Mouse (Mus musculus) limb, embryonic 12.5 days (tissue): ENCODE measurements at regions not wholly inside any gene's neighbourhood (a gene's known extent, or its start where the extent isn't known, plus 50 kb on each side); places are given as distances from the start of the nearest gene placed in this dataset.

Source experiments
- ATAC-seq: fragments of 200-750 bp; cut with Nextera tagmentation; 2 replicates; pipeline ENCODE4 v1.8.0; 2017; ENCODE audit warnings: low read depth, moderate TSS enrichment; ENCODE audit not compliant: insufficient number of reproducible peaks, insufficient read depth, low FRiP score, low TSS enrichment
- H3K27ac ChIP-seq: fragments of 300-500 bp; sonication (generic); 2 replicates; pipeline ENCODE4 v1.5.1; 2016; ENCODE audit warnings: mild to moderate bottlenecking, moderate library complexity
- H3K27me3 ChIP-seq: fragments of 300-500 bp; sonication (generic); 2 replicates; pipeline ENCODE4 v1.6.1; 2016; ENCODE audit warnings: mild to moderate bottlenecking, moderate library complexity
- H3K36me3 ChIP-seq: fragments of 300-500 bp; sonication (generic); 2 replicates; pipeline ENCODE4 v1.6.1; 2016; ENCODE audit warnings: mild to moderate bottlenecking, moderate library complexity
- H3K4me1 ChIP-seq: fragments of 300-500 bp; sonication (generic); replicated peaks from 2 replicates; pipeline ENCODE4 v1.6.1; 2016
- H3K4me2 ChIP-seq: fragments of 300-500 bp; sonication (generic); 2 replicates; pipeline ENCODE4 v1.6.1; 2016; ENCODE audit warnings: mild to moderate bottlenecking, moderate library complexity
- H3K4me3 ChIP-seq: fragments of 300-500 bp; sonication (generic); replicated peaks from 2 replicates; pipeline ENCODE4 v1.5.1; 2016; ENCODE audit warnings: mild to moderate bottlenecking
- H3K9ac ChIP-seq: fragments of 300-500 bp; sonication (generic); replicated peaks from 2 replicates; pipeline ENCODE4 v1.6.1; 2016; ENCODE audit warnings: mild to moderate bottlenecking, moderate library complexity
- H3K9me3 ChIP-seq: fragments of 300-500 bp; sonication (generic); 2 replicates; pipeline ENCODE4 v1.6.1; 2016; ENCODE audit warnings: mild to moderate bottlenecking, moderate library complexity
- WGBS: fragments of 180-500 bp; shearing (Covaris S2); methylation state at CpG from one replicate; pipeline ENCODE4 v1.1.7; 2016; 5-methylcytosine and 5-hydroxymethylcytosine counted together

DNA sequence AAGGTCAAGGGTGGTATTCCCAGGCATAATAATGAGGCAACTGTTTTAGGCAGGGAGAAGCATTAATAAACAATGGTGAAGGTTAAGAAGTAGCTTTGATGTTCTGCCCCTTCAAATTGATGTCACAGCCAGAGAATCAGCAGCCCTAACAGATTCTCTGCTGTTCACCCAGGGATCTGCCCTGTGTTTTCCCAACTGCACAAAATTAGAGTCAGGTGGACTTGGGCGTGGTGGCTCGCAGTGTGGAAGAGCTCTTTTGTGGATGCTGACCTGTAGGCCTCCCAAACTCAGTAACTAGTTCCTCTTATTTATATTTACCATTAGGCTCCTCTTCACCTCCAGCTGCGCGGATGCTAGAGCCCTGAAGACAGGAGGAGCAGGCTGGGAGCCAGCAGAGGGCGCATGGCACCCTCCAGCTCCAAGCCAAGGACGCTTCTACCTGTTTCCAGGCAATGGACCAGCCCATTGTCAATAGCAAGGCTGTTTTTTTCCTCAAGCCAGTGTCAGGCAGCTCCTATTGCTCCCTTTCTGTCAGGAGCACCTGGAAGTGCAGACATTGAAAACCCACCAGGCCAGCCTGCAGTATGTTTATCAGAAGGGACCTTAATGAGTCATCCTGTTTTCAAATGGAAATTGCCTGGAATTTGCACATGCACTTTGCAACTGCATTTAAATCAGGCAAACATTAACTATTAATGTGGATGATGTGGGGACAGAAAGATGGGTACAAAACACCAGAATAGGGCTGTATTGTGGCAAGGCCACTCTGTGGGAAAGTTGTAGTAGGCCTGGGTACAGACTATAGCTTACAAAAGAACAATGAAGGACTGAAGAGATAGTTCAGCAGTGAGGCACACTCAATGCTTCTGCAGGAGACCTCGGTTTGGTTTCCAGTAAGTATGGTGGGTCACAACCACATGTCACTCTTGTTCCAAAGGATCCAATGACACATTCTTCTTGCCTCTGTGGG is 328.4 kb downstream of the Bckdhb start:
- no peak for ATAC-seq
- no peak overlapping the region for H3K4me3 ChIP-seq
- no peaks in the 10 kb centered on the region for H3K27me3 ChIP-seq
- H3K4me2 ChIP-seq, result no peak overlapping the region
- H3K9me3 ChIP-seq, result no peaks in the 10 kb centered on the region
- peaks cover 2% of the 10 kb centered on the region for H3K4me1 ChIP-seq
- no peaks in the 10 kb centered on the region for H3K36me3 ChIP-seq
- H3K9ac ChIP-seq, result no peak overlapping the region
- 19% methylated on average over 7 of the region's 7 CpGs for WGBS
- H3K27ac ChIP-seq, result no peak overlapping the region

DNA sequence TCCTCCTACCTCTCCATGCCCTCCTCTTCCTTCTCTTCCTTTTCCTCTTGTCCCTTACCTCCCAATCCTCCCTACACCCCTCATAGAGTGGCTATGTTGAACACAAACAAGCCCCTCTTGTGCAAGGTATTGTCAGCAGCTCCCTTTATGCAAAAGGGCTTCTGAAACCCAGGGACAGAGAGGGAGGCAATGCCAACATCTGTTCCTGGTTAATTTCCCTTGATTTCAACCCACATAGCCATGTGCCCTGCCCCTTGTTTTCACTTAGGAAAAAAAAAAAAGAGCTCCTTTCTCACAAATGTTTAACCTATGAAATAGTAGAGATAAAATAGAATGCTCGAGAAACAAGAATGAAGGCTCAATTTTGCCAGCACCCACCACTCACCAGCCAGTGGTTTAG is 333.5 kb downstream of the Bckdhb start:
- no peaks in the 10 kb centered on the region for H3K9me3 ChIP-seq
- H3K9ac ChIP-seq, result no peak overlapping the region
- no peak for ATAC-seq
- peaks cover 12% of the 10 kb centered on the region for H3K4me1 ChIP-seq
- no peak overlapping the region for H3K4me3 ChIP-seq
- WGBS, result 24% methylated on average over 1 of the region's 1 CpGs
- H3K4me2 ChIP-seq, result no peak overlapping the region
- H3K27me3 ChIP-seq, result no peaks in the 10 kb centered on the region
- no peaks in the 10 kb centered on the region for H3K36me3 ChIP-seq
- no peak overlapping the region for H3K27ac ChIP-seq

DNA sequence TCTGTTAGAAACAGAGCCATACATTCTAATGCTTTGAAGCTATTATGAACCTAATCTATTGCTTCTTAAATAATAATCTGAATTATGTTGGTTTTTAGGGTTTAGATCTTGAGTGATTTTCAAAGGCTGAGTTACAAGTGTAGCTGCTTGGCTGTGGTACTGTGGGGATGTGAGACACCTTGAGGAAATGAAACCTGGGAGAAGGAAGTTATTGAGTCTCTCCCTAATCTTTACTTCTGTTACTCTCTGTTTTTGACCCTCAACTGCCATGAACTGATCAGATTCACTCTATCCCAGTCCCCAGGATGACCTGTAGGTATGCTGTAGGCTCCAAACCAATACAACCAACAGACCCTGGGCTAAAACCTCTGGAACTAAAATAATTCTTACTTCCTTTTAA is 334.8 kb downstream of the Bckdhb start:
- no peaks in the 10 kb centered on the region for H3K27me3 ChIP-seq
- ATAC-seq, result no peak
- no peak overlapping the region for H3K4me3 ChIP-seq
- no peaks in the 10 kb centered on the region for H3K9me3 ChIP-seq
- no peaks in the 10 kb centered on the region for H3K36me3 ChIP-seq
- no peak overlapping the region for H3K9ac ChIP-seq
- no peak overlapping the region for H3K27ac ChIP-seq
- no peak overlapping the region for H3K4me2 ChIP-seq
- H3K4me1 ChIP-seq, result peaks cover 12% of the 10 kb centered on the region

DNA sequence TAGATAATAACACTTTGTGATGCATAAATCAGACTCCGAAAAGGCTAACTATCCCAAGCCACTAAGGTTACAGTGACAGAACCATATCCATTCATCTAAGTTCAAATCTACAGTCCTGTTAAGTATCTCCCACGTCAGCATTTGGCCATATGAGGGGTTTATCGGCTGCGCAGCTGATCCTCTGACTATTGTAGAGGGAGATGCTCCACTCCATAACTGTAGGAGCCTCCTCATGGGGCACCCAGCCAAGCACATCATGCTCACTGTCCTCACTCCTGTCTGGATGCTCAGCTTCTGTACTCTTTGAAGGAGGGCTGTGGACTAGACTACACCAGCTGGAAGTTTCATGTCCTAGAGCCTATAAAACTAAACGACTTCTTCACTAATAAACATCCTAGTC is 337.2 kb downstream of the Bckdhb start:
- no peaks in the 10 kb centered on the region for H3K36me3 ChIP-seq
- H3K27me3 ChIP-seq, result no peaks in the 10 kb centered on the region
- no peaks in the 10 kb centered on the region for H3K9me3 ChIP-seq
- H3K4me3 ChIP-seq, result no peak overlapping the region
- 55% methylated on average over 5 of the region's 5 CpGs for WGBS
- no peak overlapping the region for H3K4me2 ChIP-seq
- ATAC-seq, result no peak
- H3K27ac ChIP-seq, result no peak overlapping the region
- no peak overlapping the region for H3K9ac ChIP-seq
- peaks cover 12% of the 10 kb centered on the region for H3K4me1 ChIP-seq

DNA sequence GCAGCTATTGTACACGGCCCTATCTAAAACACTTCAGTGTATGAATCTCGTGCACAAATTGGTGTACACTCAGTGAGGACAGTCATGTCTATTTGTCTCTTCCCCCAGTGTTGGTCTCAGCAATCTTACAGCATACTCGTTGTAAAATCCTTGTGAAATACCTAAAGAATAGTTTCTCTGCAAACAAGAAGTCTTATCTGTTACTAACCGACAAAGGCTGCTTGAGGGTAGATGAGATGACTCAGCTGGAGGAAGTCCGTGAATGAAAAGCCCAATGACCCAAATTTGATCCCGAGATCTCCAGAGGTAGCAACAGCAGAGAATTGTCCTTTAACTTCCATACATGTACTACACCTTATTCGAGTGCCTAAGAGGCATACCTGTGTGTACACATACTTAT is 342.0 kb downstream of the Bckdhb start:
- no peak for ATAC-seq
- H3K27me3 ChIP-seq, result no peaks in the 10 kb centered on the region
- no peak overlapping the region for H3K9ac ChIP-seq
- H3K4me2 ChIP-seq, result no peak overlapping the region
- H3K36me3 ChIP-seq, result no peaks in the 10 kb centered on the region
- peaks cover 3% of the 10 kb centered on the region; the same call in 1 of the 2 replicates for H3K4me1 ChIP-seq
- no peaks in the 10 kb centered on the region for H3K9me3 ChIP-seq
- 84% methylated on average over 7 of the region's 7 CpGs for WGBS
- no peak overlapping the region for H3K27ac ChIP-seq
- no peak overlapping the region for H3K4me3 ChIP-seq

DNA sequence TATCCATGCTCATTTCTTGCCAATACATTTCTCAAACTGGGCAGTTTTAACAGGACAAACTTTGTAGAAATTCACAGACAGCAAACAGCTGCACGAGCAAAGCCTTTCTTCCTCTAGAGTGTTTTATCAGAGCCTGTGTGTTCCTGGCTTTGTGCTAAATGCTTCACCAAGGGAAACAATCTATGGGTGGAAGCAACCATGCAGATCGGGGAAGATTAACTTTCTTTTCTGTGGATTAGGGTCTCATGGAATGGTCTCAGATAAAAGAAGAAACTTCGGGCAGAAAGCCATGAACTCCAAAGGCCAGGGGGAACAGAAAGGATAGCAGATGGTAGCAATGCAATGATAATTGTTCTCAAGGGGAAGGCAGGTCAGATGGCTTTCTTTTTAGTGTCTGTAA is 349.7 kb downstream of the Bckdhb start:
- Histone ChIP-seq H3K9me3 (no peaks in the 10 kb centered on the region), H3K4me1 (no peaks in the 10 kb centered on the region), H3K27me3 (no peaks in the 10 kb centered on the region), H3K9ac (no peak overlapping the region), H3K27ac (no peak overlapping the region), H3K4me3 (no peak overlapping the region), H3K4me2 (no peak overlapping the region), H3K36me3 (no peaks in the 10 kb centered on the region)
- ATAC-seq, result no peak
- 74% methylated on average over 3 of the region's 3 CpGs for WGBS

DNA sequence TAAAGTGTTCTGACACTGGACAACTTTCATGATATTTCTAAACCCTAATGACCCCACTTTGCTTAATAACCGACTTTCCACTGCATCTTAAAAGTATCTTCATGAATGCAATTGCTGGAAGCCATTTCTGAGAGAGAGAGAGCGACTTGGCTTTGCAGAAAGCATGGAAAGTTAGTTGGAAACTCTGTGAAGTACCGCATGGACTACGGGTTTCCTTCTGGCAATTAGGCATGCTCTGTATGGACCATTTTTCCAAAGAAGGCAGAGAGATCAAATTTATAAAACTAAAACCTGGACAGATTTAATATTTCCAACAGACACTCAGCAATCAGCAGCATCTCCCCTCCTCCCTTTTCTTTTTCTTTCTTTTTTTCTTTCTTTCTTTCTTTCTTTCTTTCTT is 353.4 kb downstream of the Bckdhb start:
- WGBS, result 85% methylated on average over 4 of the region's 4 CpGs
- no peak overlapping the region for H3K4me3 ChIP-seq
- no peak overlapping the region for H3K4me2 ChIP-seq
- no peak for ATAC-seq
- H3K27ac ChIP-seq, result 0 out of 2 replicates have a peak overlapping the region, but pooled peaks have one; percentile 17
- no peaks in the 10 kb centered on the region for H3K27me3 ChIP-seq
- H3K36me3 ChIP-seq, result no peaks in the 10 kb centered on the region
- H3K9ac ChIP-seq, result no peak overlapping the region
- peaks cover 5% of the 10 kb centered on the region; the same call in 1 of the 2 replicates for H3K9me3 ChIP-seq
- H3K4me1 ChIP-seq, result no peaks in the 10 kb centered on the region

DNA sequence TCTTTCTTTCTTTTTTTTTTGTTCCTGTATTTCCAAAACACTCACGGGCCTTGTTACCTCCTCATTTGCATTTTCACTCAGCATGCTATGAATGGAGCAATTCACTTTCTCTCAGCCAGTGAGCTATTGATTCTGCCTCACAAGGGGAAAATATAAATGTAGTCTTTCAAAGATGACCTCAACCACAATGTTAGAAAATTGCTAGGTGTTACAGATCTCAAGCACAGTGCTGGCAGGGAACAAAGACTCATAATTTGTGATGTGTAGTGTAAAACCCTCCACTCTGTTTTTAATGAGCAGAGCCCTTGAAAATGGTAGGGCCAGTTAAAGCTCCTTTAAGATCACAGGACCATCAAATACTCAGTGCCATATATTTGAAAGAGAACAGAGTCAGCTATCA is 353.8 kb downstream of the Bckdhb start:
- H3K27ac ChIP-seq, result no peak overlapping the region
- no peak for ATAC-seq

DNA sequence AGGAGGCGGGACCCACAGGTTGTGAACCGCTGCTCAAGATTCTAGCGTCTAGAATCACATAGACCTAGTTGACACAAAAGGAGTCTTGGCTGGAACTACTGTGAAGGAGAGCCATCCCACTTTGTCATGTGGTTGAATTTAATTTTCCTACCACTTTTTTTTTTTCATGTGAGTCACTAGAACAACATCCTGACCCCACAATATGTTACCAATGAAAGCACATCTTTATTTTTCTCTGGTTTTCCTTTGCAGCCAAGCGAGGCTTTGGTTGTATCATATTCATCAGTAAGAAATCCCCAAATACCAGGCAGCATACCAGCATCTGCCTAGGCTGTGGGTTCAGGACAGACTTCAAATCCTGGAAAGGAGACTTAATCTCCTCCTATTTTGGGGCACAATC is 356.0 kb downstream of the Bckdhb start:
- H3K4me2 ChIP-seq, result no peak overlapping the region
- H3K9ac ChIP-seq, result no peak overlapping the region
- ATAC-seq, result no peak
- H3K9me3 ChIP-seq, result peaks cover 5% of the 10 kb centered on the region; the same call in 1 of the 2 replicates
- no peaks in the 10 kb centered on the region for H3K36me3 ChIP-seq
- 94% methylated on average over 4 of the region's 4 CpGs for WGBS
- no peak overlapping the region for H3K4me3 ChIP-seq
- no peaks in the 10 kb centered on the region for H3K27me3 ChIP-seq
- no peak overlapping the region for H3K27ac ChIP-seq
- H3K4me1 ChIP-seq, result no peaks in the 10 kb centered on the region

More for the DNA sequence above, 353.8 kb downstream of the Bckdhb start:
- Histone ChIP-seq H3K9ac (no peak overlapping the region), H3K4me3 (no peak overlapping the region), H3K36me3 (no peaks in the 10 kb centered on the region), H3K27me3 (no peaks in the 10 kb centered on the region), H3K9me3 (peaks cover 5% of the 10 kb centered on the region; the same call in 1 of the 2 replicates), H3K4me1 (no peaks in the 10 kb centered on the region), H3K4me2 (no peak overlapping the region)
- WGBS, result 48% methylated on average over 1 of the region's 1 CpGs

DNA sequence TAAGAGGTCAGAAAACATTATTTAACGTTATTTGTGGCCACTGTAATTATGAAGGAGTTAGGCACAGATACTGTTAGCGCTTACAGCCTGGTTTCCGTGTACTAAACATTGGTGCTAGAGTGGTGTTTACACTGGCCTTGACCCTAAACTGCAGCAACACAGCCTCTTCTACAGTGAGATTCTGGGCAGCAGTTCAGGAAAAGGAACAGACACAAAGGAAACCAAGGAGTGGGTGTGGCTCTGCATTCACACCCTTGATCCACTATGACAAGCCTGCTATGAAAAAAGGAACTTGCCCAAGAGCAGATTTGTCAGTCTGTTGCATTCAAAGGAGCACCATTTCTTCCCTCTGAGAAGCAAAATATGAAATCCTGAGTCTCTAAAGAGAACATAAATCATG is 356.7 kb downstream of the Bckdhb start:
- Histone ChIP-seq H3K9ac (no peak overlapping the region), H3K9me3 (peaks cover 5% of the 10 kb centered on the region; the same call in 1 of the 2 replicates), H3K27me3 (no peaks in the 10 kb centered on the region), H3K27ac (no peak overlapping the region), H3K4me3 (no peak overlapping the region), H3K4me2 (no peak overlapping the region), H3K36me3 (no peaks in the 10 kb centered on the region), H3K4me1 (no peaks in the 10 kb centered on the region)
- 77% methylated on average over 3 of the region's 3 CpGs for WGBS
- no peak for ATAC-seq

DNA sequence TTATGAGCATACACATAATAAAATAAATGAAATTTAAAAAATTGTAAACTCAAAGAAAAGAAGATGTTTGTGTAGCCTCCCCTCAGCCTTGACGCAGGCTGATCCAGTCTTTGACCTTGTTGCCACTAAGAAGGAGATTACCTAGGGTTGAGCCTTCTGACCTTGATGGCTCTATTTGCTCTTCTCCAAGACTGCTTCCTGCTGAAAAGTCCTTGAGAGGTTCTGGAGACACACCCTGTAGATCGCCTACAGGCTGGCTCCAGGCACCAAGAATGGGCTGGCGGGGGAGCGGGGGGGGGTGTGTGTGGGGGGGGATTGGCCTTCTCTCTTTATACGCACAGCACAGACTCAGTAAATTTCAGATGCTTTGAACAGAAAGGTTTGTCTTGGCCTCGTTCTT is 358.4 kb downstream of the Bckdhb start:
- Histone ChIP-seq H3K4me1 (no peaks in the 10 kb centered on the region), H3K27ac (no peak overlapping the region), H3K36me3 (no peaks in the 10 kb centered on the region), H3K4me3 (no peak overlapping the region), H3K4me2 (no peak overlapping the region), H3K9me3 (peaks cover 5% of the 10 kb centered on the region; the same call in 1 of the 2 replicates), H3K27me3 (no peaks in the 10 kb centered on the region), H3K9ac (no peak overlapping the region)
- WGBS, result 85% methylated on average over 6 of the region's 6 CpGs
- no peak for ATAC-seq

DNA sequence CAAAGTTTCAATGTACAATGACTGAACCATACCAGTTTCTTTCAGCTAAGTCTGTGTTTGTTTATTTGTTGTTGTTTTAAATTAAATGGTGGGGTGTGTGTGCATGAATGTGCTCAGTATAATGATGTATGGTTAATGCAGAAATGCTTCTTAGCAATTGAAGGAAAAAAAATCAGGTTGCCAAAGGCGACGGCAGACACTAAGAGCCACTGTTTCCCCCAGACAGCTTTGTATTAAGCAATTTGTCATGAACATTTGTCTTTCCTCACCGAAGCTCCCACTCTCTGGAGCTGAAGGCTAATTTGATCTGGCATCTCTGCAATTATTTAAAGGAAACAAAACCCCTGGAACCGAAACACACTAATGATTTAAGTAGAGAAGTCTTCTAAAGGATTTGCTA is 360.7 kb downstream of the Bckdhb start:
- H3K27me3 ChIP-seq, result no peaks in the 10 kb centered on the region
- 58% methylated on average over 4 of the region's 4 CpGs for WGBS
- H3K27ac ChIP-seq, result no peak overlapping the region
- ATAC-seq, result no peak
- H3K4me1 ChIP-seq, result no peaks in the 10 kb centered on the region
- no peak overlapping the region for H3K4me3 ChIP-seq
- no peak overlapping the region for H3K9ac ChIP-seq
- peaks cover 5% of the 10 kb centered on the region; the same call in 1 of the 2 replicates for H3K9me3 ChIP-seq
- H3K36me3 ChIP-seq, result no peaks in the 10 kb centered on the region
- no peak overlapping the region for H3K4me2 ChIP-seq
